Mouse (Mus musculus) adrenal gland, adult 18-20 months (tissue): Measurements from ENCODE around the gene Ccnh. TPM values are rescaled to one million over a fixed set of nuclear protein-coding genes. Genes with fewer than 3 reads are reported as not detected.
"Not testable (repeated sequence)": the region's sequence is repeated elsewhere in the genome, so short reads cannot be mapped to it uniquely, and the experiment has no call there.

Experiments
- DNase-seq, 2 experiments: peaks; one replicate each; pipeline ENCODE4 v3.0.0; 2021 to 2022; ENCODE audit warnings: low spot score in 2 of 2
- long read RNA-seq, 2 experiments: library from polyadenylated mRNA; stranded (forward); transcript quantifications; one replicate each; pipeline ENCODE4 v2.0.0; 2021
- total RNA-seq, 2 experiments: library from RNA; stranded (reverse); gene quantifications; 1 replicate in 1 of 2; 2 replicates in 1 of 2; pipeline ENCODE4 v1.2.3; 2021

Ccnh gene
- 10 to 100 TPM; 31.3 to 35.5 TPM for total RNA-seq
- long read RNA-seq, experiment 1, transcript Ccnh-201 (9 exons, 2,045 nt) = major isoform, 18 of 21 reads
- long read RNA-seq, experiment 1, partial matches to known transcripts = 1 of 21 reads
- long read RNA-seq, experiment 1, other reads (novel, unspliced or antisense) = 1 of 21 reads
- long read RNA-seq, experiment 2, transcript Ccnh-201 (9 exons, 2,045 nt) = major isoform, 57 of 73 reads
- long read RNA-seq, experiment 2, partial matches to known transcripts = 5 of 73 reads
- long read RNA-seq, experiment 2, other reads (novel, unspliced or antisense) = 7 of 73 reads

DNA sequence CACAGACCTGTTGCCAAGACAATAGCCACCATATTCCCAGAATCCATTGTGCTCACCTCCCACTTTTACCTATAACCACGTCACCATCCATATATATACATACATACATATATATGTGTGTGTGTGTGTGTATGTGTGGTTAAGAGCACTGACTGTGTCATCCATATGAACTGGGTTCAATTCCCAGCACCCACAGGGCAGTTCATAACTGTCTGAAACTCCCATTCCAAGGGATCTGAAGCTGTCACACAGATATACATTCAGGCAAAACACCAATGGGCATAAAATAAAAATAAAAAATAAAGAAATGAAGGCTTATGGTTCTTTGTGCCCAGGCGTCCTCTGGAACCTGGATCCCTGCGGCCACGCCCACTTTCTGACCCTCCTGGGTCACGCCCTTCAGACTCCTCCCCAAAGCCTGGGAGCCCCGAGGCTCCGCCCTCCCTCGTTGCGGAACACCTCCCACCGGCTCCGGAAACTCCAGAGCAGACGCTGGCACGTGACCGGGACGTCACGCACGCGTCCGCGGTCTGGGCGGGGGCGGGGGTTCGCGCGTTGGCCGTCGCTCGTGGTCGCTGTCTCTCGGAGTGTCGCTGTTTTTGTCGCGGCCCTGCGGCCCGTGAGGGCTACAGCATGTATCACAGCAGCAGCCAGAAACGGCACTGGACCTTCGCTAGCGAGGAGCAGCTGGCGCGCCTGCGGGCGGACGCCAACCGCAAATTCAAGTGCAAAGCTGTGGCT is at the start of gene Ccnh:
TSS of gene Ccnh (plus strand) at position 506 of the 741 bp plus-strand sequence.
- peak; percentile 87 to 91 for DNase-seq

DNA sequence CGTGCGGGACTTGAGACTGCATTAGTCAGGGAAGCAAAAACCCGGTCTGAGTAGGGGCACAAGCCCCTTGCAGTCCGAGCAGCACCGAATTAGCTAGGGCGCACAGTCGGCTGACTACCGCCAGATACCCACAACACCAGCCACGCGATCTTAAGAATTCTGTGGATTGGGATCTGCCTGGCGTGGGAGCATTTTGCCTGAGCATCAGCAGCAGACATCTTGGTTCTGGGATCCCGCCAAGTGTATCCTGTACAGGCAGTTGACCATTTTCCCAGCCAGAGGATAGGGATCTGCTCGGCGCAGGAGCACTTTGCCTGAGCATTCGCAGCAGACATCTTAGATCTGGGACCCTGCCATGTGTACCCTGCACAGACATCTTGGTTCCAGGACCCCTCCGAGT is 45.8 kb upstream of the Ccnh start:
- not testable (repeated sequence) for DNase-seq

DNA sequence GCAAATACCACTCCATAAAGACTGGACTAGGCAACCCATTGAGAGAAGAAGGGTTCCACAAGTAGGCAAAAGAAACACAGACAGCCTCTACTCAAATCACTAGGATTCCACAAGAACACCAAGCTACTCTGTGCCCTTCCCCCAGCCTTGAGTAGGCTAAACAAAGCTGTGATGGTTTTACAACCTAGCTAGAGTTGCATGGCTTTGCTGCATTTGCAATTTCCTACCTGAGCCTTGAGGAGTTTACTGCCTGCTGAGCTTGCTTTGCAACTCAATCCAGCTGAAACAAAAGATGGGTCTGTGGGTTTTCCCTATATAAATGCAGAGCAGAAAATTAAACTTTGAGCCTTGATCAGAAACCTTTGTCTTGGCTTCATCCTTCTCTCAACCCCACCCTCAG is 42.7 kb upstream of the Ccnh start:
- no peak for DNase-seq

DNA sequence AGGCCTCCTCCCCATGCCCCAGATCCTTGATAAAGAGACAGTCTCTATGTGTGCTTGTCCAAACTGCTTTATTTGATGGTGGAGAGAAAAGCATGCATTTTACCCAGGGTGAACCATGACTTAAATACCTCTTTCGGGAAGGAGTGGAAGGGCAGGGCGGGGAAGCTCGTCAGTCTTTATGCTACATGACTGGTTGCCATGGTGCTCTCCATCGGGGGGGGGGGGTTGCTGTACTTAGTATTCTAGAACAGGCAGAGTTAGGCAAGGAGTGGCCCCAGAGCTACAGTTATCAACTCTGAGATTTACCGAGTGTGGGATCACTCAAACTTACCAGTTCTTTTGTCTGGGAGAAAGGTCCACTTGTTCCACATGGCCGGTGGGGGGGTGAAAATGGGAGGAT is 34.5 kb upstream of the Ccnh start:
- no peak for DNase-seq

DNA sequence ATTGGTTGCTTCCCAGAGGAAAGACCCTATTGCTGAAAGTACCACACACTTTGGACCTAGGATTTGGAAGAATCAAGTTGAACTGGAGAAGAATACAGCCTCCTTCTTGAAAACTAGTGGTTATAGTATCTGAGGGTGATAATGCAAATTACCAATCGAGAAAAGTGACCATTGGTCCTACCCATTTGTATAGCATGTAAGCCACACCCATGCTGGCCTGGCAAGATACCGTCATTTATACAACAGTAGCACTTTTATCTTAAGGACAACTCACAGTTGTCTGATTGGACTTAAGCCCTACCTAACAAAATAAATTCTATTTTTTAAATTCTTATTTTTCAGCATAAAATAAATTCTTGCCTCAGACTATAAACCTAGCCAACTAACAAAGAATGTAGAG is 29.2 kb upstream of the Ccnh start:
- no peak for DNase-seq

DNA sequence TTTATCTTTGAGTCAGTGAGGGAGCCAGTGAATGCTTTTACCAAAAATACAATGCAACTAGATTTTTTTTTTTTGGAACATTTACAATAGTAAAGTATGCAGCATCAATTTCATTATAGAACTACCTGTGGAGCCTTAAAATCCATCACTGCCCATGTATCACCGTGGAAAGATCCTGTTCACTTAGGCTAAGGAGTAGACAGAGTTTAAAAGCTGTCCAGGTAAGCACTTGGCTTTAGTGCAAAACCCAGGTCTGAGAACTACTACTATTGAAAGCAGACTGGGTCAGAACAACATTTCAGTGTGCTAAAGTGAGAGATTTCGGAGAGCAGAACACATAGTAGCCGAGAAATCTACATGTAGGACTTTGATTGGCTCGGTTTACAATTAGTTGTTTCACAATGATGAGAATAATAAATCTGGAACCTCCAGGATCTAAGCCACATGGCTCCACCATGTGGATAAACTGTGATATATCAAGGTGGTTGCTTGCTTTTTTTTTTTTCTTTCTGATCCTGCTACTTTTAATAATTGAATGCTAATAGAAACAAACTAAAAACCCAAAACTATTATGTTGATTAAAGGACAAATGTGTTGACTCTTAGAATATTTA is 24.6 kb upstream of the Ccnh start:
- DNase-seq = no peak

DNA sequence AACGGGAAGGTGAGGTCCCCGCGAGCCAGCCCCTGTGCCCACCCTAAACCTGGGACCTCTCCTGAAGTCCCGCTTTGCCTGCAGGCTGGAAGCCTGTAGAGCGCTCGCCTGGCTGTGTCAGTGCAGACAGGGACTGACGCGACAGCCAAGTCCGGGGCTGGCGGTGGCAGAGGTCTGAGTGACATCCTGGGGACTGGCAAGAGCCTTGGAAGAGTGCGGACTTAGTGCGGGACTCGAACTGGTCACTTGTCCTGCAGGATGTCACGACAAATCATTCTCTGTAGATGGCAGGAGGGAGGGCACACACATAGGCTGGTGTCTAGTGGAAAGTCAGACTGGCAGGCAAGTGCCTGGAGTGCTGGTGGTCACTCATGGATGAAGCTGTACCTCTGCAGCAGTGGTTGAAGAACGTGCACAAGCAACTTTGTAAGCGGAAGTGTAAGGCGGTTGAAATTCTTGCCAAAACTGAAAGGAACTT is 475 bp downstream of the Ccnh start:
- DNase-seq = peak in 1 of 2 experiments; percentile 50

DNA sequence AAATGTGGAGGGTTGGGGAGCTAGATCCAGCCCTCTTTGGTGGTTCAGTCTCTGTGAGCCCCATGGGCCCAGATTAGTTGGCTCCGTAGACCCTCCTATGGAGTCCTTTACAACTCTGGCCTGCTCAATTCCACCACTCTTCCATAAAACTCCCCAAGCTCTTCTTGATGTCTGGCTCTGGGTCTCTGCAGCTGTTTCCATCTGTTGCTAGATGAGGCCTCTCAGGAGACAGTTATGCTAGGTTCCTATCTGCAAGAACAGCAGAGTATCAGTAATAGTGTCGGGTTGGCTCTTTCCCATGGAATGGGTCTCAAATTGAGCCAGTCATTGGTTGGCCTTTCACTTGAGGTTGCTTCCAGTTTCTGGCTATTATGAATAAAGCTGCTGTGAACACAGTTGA is 2.0 kb downstream of the Ccnh start:
- DNase-seq = no peak

DNA sequence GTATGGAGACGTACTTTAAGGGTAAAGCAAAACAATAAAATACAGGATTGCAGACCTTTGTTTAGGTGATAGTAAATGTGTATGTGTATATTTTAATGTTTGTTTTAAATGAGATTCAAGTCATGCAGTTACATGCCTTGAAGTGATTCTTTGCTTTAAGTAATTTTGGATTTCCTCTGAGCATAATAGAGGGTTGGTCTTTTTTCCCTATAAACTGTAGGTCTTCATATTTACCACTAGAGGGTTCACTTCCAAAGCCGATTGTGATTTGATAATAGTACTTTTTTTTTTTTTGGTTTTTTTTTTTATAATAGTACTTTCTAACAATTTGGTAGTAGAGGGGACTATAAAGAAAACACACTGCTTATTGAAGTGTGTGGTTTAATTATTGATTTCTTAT is 18.3 kb downstream of the Ccnh start:
- no peak for DNase-seq

DNA sequence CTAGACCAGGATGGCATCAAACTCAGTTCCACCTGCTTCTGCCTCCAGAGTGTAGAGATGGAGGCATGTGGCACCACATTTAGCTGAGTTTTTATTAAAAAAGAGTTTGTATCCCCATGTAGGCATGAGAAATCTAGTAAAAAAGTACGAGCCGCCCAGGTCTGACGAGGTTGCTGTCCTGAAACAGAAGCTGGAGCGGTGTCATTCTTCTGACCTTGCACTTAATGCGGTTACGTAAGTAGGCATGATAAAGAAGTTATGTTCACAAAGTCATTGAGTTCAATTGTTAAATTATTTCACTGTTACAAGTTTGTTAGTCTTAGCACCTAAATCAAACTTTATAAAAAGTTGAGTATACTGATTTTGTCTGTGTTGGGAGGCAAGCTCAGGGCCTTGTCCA is 19.4 kb downstream of the Ccnh start:
- DNase-seq = no peak

DNA sequence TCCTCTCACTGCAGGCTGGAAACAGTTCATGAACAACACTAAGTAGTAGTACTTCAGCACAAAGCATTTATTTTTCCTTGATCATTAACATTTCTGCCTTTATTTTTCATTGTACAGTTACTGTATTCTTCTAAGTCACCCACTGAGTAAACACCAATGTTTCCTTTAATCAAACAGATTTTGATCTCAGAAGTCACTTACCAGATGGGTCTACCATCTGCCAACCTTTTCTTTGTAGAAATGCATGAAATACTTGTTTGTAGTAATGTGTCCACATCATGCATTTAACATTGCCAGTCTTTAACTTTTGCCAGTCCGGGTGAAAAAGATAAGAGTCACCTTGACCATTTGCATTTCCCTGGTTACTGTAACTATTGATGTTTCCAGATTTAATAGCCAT is 21.1 kb downstream of the Ccnh start:
- no peak for DNase-seq

DNA sequence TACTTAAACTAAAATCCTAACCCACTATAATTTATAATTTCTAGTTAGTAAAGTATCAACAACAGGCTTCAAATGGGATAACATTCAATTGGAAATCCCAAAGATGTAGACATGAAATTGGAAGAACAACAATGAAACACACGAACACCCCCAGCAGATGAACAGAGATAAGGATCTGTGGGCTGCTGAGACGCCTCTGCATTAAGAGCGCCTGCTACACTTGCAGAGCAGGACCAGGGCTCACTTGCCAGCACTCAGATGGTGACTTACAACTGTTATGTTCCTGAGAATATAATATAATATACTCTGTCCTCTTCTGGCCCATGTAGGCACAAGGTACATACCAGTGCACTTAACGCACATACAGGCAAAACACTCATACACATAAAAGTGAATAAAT is 29.4 kb downstream of the Ccnh start:
- DNase-seq = no peak

DNA sequence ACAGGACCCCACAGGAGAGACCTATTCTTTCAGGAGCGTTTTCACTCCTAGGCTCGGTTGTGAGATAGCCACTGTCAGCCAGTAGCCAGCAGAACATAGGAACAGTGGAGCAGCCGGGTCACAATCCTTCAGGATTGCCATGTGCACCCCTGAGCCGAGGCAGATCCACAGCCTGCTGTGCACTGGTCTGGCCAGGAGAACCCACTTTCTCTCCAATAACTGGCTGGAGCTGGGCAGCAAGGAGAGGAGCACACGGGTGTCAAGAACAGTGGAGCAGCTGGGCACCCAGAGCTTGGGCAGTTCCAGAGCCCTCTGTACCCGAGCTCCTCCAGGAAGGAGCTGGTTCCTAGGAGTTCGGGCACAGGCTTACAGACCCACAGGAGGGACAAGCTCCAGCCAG is 49.6 kb downstream of the Ccnh start:
- DNase-seq = no peak

Other genes starting within 250 kb of the Ccnh start
- 10 to 100 TPM; 33.2 to 40.6 TPM for gene Rasa1, start 99.7 kb downstream of the Ccnh start, total RNA-seq